Comparison of ENCODE assay signal across 26 mouse cellular contexts in genomic region chr16:22886726-22887125, GRCm38 (mm10). TPM values are rescaled to one million over a fixed set of nuclear protein-coding genes. Genes with fewer than 3 reads are reported as not detected.
"Had no signal": no experiment of that assay in that cellular context is flagged by ENCODE, and none has a peak within 500 bp of the region (broad histone marks: within the 10 kb centered on the region; RNA-seq: fewer than 3 reads in every experiment).

No protein-coding gene starts in this region.

- H3K27me3 ChIP-seq: lung, embryonic 15.5 days; midbrain, embryonic 13.5 days had no signal

- H3K4me1 ChIP-seq: lung, embryonic 15.5 days; midbrain, embryonic 13.5 days had no signal

- ATAC-seq: midbrain, embryonic 13.5 days; midbrain, embryonic 16.5 days had no signal

- H3K4me3 ChIP-seq: layer of hippocampus, adult 2 months; left cerebral cortex, adult 2 months; lung, embryonic 15.5 days; megakaryocyte, embryonic 14.5 days; midbrain, embryonic 10.5 days; midbrain, embryonic 13.5 days; myocyte had no signal

- H3K9me3 ChIP-seq: lung, embryonic 15.5 days; megakaryocyte, embryonic 14.5 days; midbrain, embryonic 10.5 days; midbrain, embryonic 13.5 days had no signal

- H3K27ac ChIP-seq: layer of hippocampus, adult 2 months; left cerebral cortex, adult 2 months; lung, embryonic 15.5 days; midbrain, embryonic 10.5 days; midbrain, embryonic 13.5 days had no signal

- H3K36me3 ChIP-seq: lung, embryonic 15.5 days; midbrain, embryonic 10.5 days; midbrain, embryonic 13.5 days had no signal

- H3K4me2 ChIP-seq: lung, embryonic 15.5 days; midbrain, embryonic 13.5 days had no signal

- H3K9ac ChIP-seq: lung, embryonic 15.5 days; midbrain, embryonic 13.5 days had no signal

- DNase-seq: kidney, adult 18-20 months; kidney, adult 9 months; kidney, postnatal 25 days; layer of hippocampus, postnatal 36 days; lung, adult 18-20 months; lung, postnatal 10 days; lung, postnatal 36 days; thymus, adult 18-20 months; thymus, postnatal 36 days had no signal

RNA-seq across cellular contexts. Expression of gene Ahsg, which starts 4.4 kb away (rescaled TPM):
- total RNA-seq: layer of hippocampus, adult 2 months; layer of hippocampus, postnatal 10 days; layer of hippocampus, postnatal 36 days; left cerebral cortex, adult 2 months; left cerebral cortex, postnatal 10 days; left cerebral cortex, postnatal 36 days; monocyte, adult 5-6 weeks had no signal
- polyA plus RNA-seq: limb, embryonic 11.5 days; midbrain, embryonic 10.5 days; midbrain, embryonic 16.5 days; myocyte; neural tube, embryonic 11.5 days; small intestine, adult 2 months had no signal

RNA-seq across cellular contexts. Expression of gene Fetub, which starts 31.4 kb away (rescaled TPM):
- total RNA-seq: layer of hippocampus, postnatal 36 days; left cerebral cortex, adult 2 months; left cerebral cortex, postnatal 36 days; monocyte, adult 5-6 weeks had no signal
- polyA plus RNA-seq: limb, embryonic 11.5 days; lung, embryonic 15.5 days; midbrain, embryonic 10.5 days; midbrain, embryonic 13.5 days; midbrain, embryonic 16.5 days; neural tube, embryonic 11.5 days; neural tube, embryonic 14.5 days; small intestine, adult 2 months; spleen, adult 2 months had no signal
